Mouse (Mus musculus): ENCODE results near the gene Ier5.

Gene Ier5

GRCm38 (mm10) chr1:155098486-155099279 lies 753 bp downstream of the Ier5 start:
- DNase-seq, result peak; percentile 55

- peak; percentile 33 for DNase-seq
Measured at GRCm38 (mm10) chr1:155097931-155098485, 1.4 kb downstream of the Ier5 start.

- no peak for DNase-seq
Measured at GRCm38 (mm10) chr1:155097354-155097753, 2.1 kb downstream of the Ier5 start.

- DNase-seq, result no peak
Measured at GRCm38 (mm10) chr1:155096620-155097261, 2.7 kb downstream of the Ier5 start.

- DNase-seq, result no peak
Measured at GRCm38 (mm10) chr1:155093971-155094707, 5.3 kb downstream of the Ier5 start.

- DNase-seq, result no peak
Measured at GRCm38 (mm10) chr1:155093145-155093791, 6.2 kb downstream of the Ier5 start.

- no peak for DNase-seq
Measured at GRCm38 (mm10) chr1:155091842-155092800, 7.3 kb downstream of the Ier5 start.

- DNase-seq, result no peak
Measured at GRCm38 (mm10) chr1:155091374-155091841, 8.0 kb downstream of the Ier5 start.

GRCm38 (mm10) chr1:155090736-155091135 lies 8.7 kb downstream of the Ier5 start:
- DNase-seq, result no peak

GRCm38 (mm10) chr1:155090327-155090726 lies 9.1 kb downstream of the Ier5 start:
- no peak for DNase-seq

- no peak for DNase-seq
Measured at GRCm38 (mm10) chr1:155088847-155089603, 10.4 kb downstream of the Ier5 start.

- no peak for DNase-seq
Measured at GRCm38 (mm10) chr1:155088046-155088445, 11.4 kb downstream of the Ier5 start.

GRCm38 (mm10) chr1:155086893-155087292 lies 12.5 kb downstream of the Ier5 start:
- no peak for DNase-seq

- DNase-seq, result no peak
Measured at GRCm38 (mm10) chr1:155086416-155086815, 13.0 kb downstream of the Ier5 start.

GRCm38 (mm10) chr1:155084839-155085238 lies 14.6 kb downstream of the Ier5 start:
- no peak for DNase-seq

GRCm38 (mm10) chr1:155083271-155084265 lies 15.9 kb downstream of the Ier5 start:
- peak; percentile 80 for DNase-seq

GRCm38 (mm10) chr1:155082965-155083268 lies 16.5 kb downstream of the Ier5 start:
- peak; percentile 41 for DNase-seq

- no peak for DNase-seq
Measured at GRCm38 (mm10) chr1:155082158-155082964, 17.1 kb downstream of the Ier5 start.

GRCm38 (mm10) chr1:155077675-155078074 lies 21.8 kb downstream of the Ier5 start:
- DNase-seq, result no peak

All from cerebellum, adult 8-10 months (tissue).